Mouse (Mus musculus) cerebellum, adult 2 months (tissue): ENCODE measurements around the gene Aamp.

ENCODE experiments used
- CTCF ChIP-seq: fragments of 200-500 bp; IDR thresholded peaks from 2 replicates; pipeline ENCODE4 v1.5.1; 2011; ENCODE audit warnings: low read depth, mild to moderate bottlenecking, control low read depth, low read length, moderate library complexity, borderline replicate concordance; ENCODE audit not compliant: insufficient read depth
- POLR2A ChIP-seq: fragments of 200-500 bp; IDR thresholded peaks from 2 replicates; pipeline ENCODE4 v1.6.1; 2011; ENCODE audit warnings: low read length, control low read depth, borderline replicate concordance; ENCODE audit not compliant: insufficient read depth

GRCm38 (mm10) chr1:74238136-74238535, 46.4 kb downstream of the Aamp start:
- TF ChIP-seq CTCF (no peak), POLR2A (no peak)
